Mouse (Mus musculus) liver, postnatal 0 days (tissue): ENCODE measurements around the gene Kidins220.

Experiments
- CTCF ChIP-seq: sonication (generic); IDR thresholded peaks from 2 replicates; pipeline ENCODE4 v1.5.1; 2016; ENCODE audit warnings: antibody characterized with exemption, low read depth
- EP300 ChIP-seq: IDR thresholded peaks from 2 replicates; pipeline ENCODE4 v1.6.1; 2016; ENCODE audit warnings: antibody characterized with exemption, low read depth, mild to moderate bottlenecking

DNA sequence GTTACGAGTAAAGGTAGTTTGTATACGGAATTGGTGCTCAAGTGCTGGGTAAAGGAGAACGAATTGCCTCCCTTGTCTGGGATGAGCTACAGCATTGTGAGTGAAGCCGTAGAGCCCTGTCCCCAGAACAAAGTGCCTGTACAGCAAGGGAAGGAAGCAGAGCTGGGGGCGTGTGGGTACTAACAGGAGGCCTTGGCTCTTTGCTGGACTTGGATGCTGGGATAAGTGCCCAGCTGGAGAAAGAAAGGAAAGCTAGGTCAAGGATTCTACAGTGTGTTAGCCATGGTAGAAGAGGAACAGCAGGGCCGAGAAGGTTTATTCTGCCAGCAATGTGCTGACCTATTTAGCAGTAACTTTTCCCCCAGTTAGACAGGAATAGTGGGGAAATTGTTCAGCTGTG is 9.3 kb upstream of the Kidins220 start:
- no peak for TF ChIP-seq CTCF
- TF ChIP-seq EP300, result no peak
